ENCODE assay signal across 18 mouse cellular contexts in genomic region chr16:21781277-21781676, GRCm38 (mm10). TPM values are rescaled to one million over a fixed set of nuclear protein-coding genes. Genes with fewer than 3 reads are reported as not detected.
"Had no signal": no experiment of that assay in that cellular context is flagged by ENCODE, and none has a peak within 500 bp of the region (broad histone marks: within the 10 kb centered on the region; RNA-seq: fewer than 3 reads in every experiment).

No protein-coding gene starts in this region.

- ATAC-seq: lung, postnatal 0 days; midbrain, embryonic 13.5 days; midbrain, embryonic 16.5 days had no signal

- DNase-seq: kidney, adult 11 months; layer of hippocampus, postnatal 36 days; lung, embryonic 14.5 days; retina, postnatal 1 day; right cerebral cortex, postnatal 25 days; thymus, adult 2 months; thymus, postnatal 14 days; thymus, postnatal 4 days had no signal

- H3K4me1 ChIP-seq: megakaryocyte, embryonic 14.5 days; midbrain, embryonic 10.5 days; midbrain, embryonic 13.5 days; neural tube, embryonic 13.5 days had no signal

- H3K4me3 ChIP-seq: left cerebral cortex, adult 2 months; megakaryocyte, embryonic 14.5 days; midbrain, embryonic 10.5 days; midbrain, embryonic 13.5 days; myocyte; neural tube, embryonic 13.5 days had no signal

- H3K27me3 ChIP-seq: megakaryocyte, embryonic 14.5 days; midbrain, embryonic 13.5 days; neural tube, embryonic 13.5 days had no signal

- H3K36me3 ChIP-seq: midbrain, embryonic 10.5 days; midbrain, embryonic 13.5 days; neural tube, embryonic 13.5 days had no signal

- H3K9me3 ChIP-seq: megakaryocyte, embryonic 14.5 days; midbrain, embryonic 10.5 days; midbrain, embryonic 13.5 days; neural tube, embryonic 13.5 days had no signal

- H3K27ac ChIP-seq: left cerebral cortex, adult 2 months; liver, embryonic 14.5 days; midbrain, embryonic 10.5 days; midbrain, embryonic 13.5 days; neural tube, embryonic 13.5 days had no signal

- H3K4me2 ChIP-seq: lung, embryonic 14.5 days; midbrain, embryonic 13.5 days; neural tube, embryonic 13.5 days had no signal

- H3K9ac ChIP-seq: liver, embryonic 14.5 days; lung, embryonic 14.5 days; midbrain, embryonic 13.5 days; neural tube, embryonic 13.5 days had no signal

RNA-seq across cellular contexts. Expression of gene Map3k13, which starts 12.9 kb away (rescaled TPM):
- total RNA-seq: monocyte, adult 5-6 weeks had no signal
